Comparison of ENCODE assay signal across 13 mouse cellular contexts in the genomic region with DNA sequence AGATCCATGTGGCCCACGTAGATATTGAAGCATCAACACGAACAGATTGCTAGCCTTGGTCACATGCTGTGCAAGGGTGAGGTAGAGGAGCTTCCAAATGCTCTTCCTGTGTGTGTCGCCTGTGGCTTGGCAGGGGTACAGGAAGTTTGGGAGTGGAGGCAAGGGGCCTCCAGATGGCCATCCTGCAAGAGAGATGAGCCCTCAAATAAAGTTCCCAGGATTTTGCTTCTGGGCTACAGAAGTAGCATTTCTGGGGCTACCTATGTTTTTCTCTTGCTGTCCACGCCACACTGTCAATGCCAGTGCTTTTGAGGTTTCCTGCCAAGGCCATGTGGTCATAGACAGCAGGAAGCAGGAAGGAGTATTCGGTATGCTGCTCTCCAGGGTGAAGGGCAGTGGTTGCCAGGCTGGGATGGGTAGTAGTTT. TPM values are rescaled to one million over a fixed set of nuclear protein-coding genes. Genes with fewer than 3 reads are reported as not detected.
DNase-seq lines count a peak whose midpoint lies in the region; TF ChIP-seq lines count a peak whose summit lies in the region.
"Had no signal": no experiment of that assay in that cellular context is flagged by ENCODE, and none has a peak within 500 bp of the region (broad histone marks: within the 10 kb centered on the region; RNA-seq: fewer than 3 reads in every experiment).

No protein-coding gene starts in this region.

- H3K9me3 ChIP-seq in midbrain, embryonic 10.5 days (replicated peaks): no peaks in the 10 kb centered on the region

- H3K4me1 ChIP-seq in kidney, adult 2 months (ENCODE audit: control insufficient read depth, insufficient read depth, low read length): peaks cover 38% of the 10 kb centered on the region
- peaks cover 14% of the 10 kb centered on the region for H3K4me1 ChIP-seq in midbrain, embryonic 10.5 days

- TF ChIP-seq CTCF in kidney, adult 2 months (conservative IDR thresholded peaks at IDR 0.05; ENCODE audit: insufficient read depth, insufficient read length, low read depth, low read length): no peak

- H3K27ac ChIP-seq in kidney, adult 2 months (ENCODE audit: insufficient read depth, low read depth, low read length): no peak overlapping the region
- H3K27ac ChIP-seq in midbrain, embryonic 10.5 days (replicated peaks): no peak overlapping the region
- H3K27ac ChIP-seq: hindbrain, embryonic 14.5 days; macrophage had no signal

- peak; percentile 41 for DNase-seq in kidney, adult 2 months
- no peak for DNase-seq in kidney, postnatal 4 days
- DNase-seq in adrenal gland, postnatal 10 days: peak; percentile 44
- DNase-seq in cerebellum, adult 18-20 months: peak; percentile 94 to 97
- peak; percentile 44 to 52 for DNase-seq in layer of hippocampus, postnatal 10 days (ENCODE audit: low spot score in 2 of 2)
- no peak for DNase-seq in embryo, embryonic 10 days (ENCODE audit: low spot score)
- DNase-seq in midbrain, embryonic 10.5 days (ENCODE audit: low spot score): no peak
- DNase-seq: gastrocnemius, postnatal 14 days; kidney, postnatal 25 days; liver had no signal

- H3K27me3 ChIP-seq in kidney, adult 2 months (replicated peaks; ENCODE audit: control insufficient read depth, insufficient read depth, low read length): no peaks in the 10 kb centered on the region
- no peaks in the 10 kb centered on the region for H3K27me3 ChIP-seq in midbrain, embryonic 10.5 days (ENCODE audit: low read depth, poor library complexity, severe bottlenecking)

- H3K4me3 ChIP-seq in kidney, adult 2 months (ENCODE audit: insufficient read depth, low read depth, low read length): no peak overlapping the region
- no peak overlapping the region for H3K4me3 ChIP-seq in midbrain, embryonic 10.5 days
- H3K4me3 ChIP-seq: erythroblast, embryonic 14.5 days had no signal

- no peaks in the 10 kb centered on the region for H3K36me3 ChIP-seq in kidney, adult 2 months (ENCODE audit: control insufficient read depth, insufficient read depth, low read length)
- peaks cover 33% of the 10 kb centered on the region for H3K36me3 ChIP-seq in midbrain, embryonic 10.5 days

- 39% methylated on average over 5 of the region's 5 CpGs for WGBS in kidney, adult 2 months
- WGBS in midbrain, embryonic 10.5 days: 84% methylated on average over 5 of the region's 5 CpGs

- no peak for TF ChIP-seq POLR2A in kidney, adult 2 months (IDR thresholded peaks at IDR 0.05; ENCODE audit: low read depth, low read length)

RNA-seq across cellular contexts. Expression of a gene that starts 15.1 kb away (rescaled TPM):
- 20.0 and 21.2 TPM in 2 replicates for polyA plus RNA-seq in kidney, adult 2 months (2012; rRNA removed)
- total RNA-seq in adrenal gland, postnatal 10 days (2021): 10 to 100 TPM; 33.1 to 37.0 TPM
- total RNA-seq in layer of hippocampus, postnatal 10 days (2021): 10 to 100 TPM; 79.2 to 82.6 TPM
- polyA plus RNA-seq in midbrain, embryonic 10.5 days (2016; fragmentation: Nextera tagmentation; extraction: Ambion mirVana): 5.9 and 6.8 TPM in 2 replicates

Comparison
In these comparisons a context has a peak if more than half of its experiments do, and no peak if none do; other contexts are left out.
1. DNase-seq: peak in kidney, adult 2 months (single experiment), adrenal gland, postnatal 10 days (single experiment), cerebellum, adult 18-20 months (2 of 2) and layer of hippocampus, postnatal 10 days (2 of 2); none in kidney, postnatal 4 days (0 of 2), embryo, embryonic 10 days (single experiment) and midbrain, embryonic 10.5 days (single experiment).